Mouse (Mus musculus) adrenal gland (tissue): ENCODE results near the gene Hoxa4.

Source experiments
- intact Hi-C: fragments of 180-260 bp; cut with DNase I; formaldehyde crosslinking; loops from one replicate; pipeline ENCODE4 v1.15.1; 2025

The Hoxa4 gene

GRCm38 (mm10) chr6:52205638-52206621, 14.4 kb upstream of the Hoxa4 start:
- intact Hi-C loops = no loop called here

- intact Hi-C loops = no loop called here
Observed at GRCm38 (mm10) chr6:52205221-52205620, 13.7 kb upstream of the Hoxa4 start.

- intact Hi-C loops = loop anchor here (5.0 kb wide), 2 partner anchors 42 to 327 kb away; partner anchors contain the start of gene Hoxa2
Observed at GRCm38 (mm10) chr6:52204050-52204752, 12.6 kb upstream of the Hoxa4 start, which contains the start of gene Hoxa5. Hoxa5 (minus strand) TSS chr6:52204587.

GRCm38 (mm10) chr6:52203371-52204049, 12.0 kb upstream of the Hoxa4 start:
- intact Hi-C loops = loop anchor here (2.0 to 5.0 kb wide), 3 partner anchors 41 to 326 kb away; partner anchors contain the start of gene Hoxa2

- intact Hi-C loops = loop anchor here (2.0 to 5.0 kb wide), 3 partner anchors 41 to 326 kb away; partner anchors contain the start of gene Hoxa2
Observed at GRCm38 (mm10) chr6:52203121-52203370, 11.5 kb upstream of the Hoxa4 start.

- intact Hi-C loops = loop anchor here (2.0 to 5.0 kb wide), 3 partner anchors 40 to 325 kb away; partner anchors contain the start of gene Hoxa2
Observed at GRCm38 (mm10) chr6:52202362-52203120, 11.0 kb upstream of the Hoxa4 start.

GRCm38 (mm10) chr6:52201269-52201668, 9.7 kb upstream of the Hoxa4 start:
- intact Hi-C loops = loop anchor here (5.0 kb wide), 2 partner anchors 39 to 324 kb away; partner anchors contain the start of gene Hoxa2

GRCm38 (mm10) chr6:52200751-52201250, 9.2 kb upstream of the Hoxa4 start:
- intact Hi-C loops = loop anchor here (5.0 kb wide), 2 partner anchors 38 to 324 kb away; partner anchors contain the start of gene Hoxa2

GRCm38 (mm10) chr6:52200073-52200750, 8.7 kb upstream of the Hoxa4 start:
- intact Hi-C loops = loop anchor here (5.0 kb wide), 2 partner anchors 38 to 323 kb away; partner anchors contain the start of gene Hoxa2

GRCm38 (mm10) chr6:52197271-52197670, 5.7 kb upstream of the Hoxa4 start:
- intact Hi-C loops = no loop called here

GRCm38 (mm10) chr6:52196811-52197210, 5.3 kb upstream of the Hoxa4 start:
- intact Hi-C loops = no loop called here

- intact Hi-C loops = no loop called here
Observed at GRCm38 (mm10) chr6:52194690-52195089, 3.1 kb upstream of the Hoxa4 start.

- intact Hi-C loops = loop anchor here (2.0 kb wide), 1 partner anchor 17 kb away; no protein-coding TSS in a partner anchor
Observed at GRCm38 (mm10) chr6:52191860-52192550, 452 bp upstream of the Hoxa4 start.

GRCm38 (mm10) chr6:52190410-52190809, 1.1 kb downstream of the Hoxa4 start:
- intact Hi-C loops = loop anchor here (2.0 kb wide), 1 partner anchor 16 kb away; no protein-coding TSS in a partner anchor

- intact Hi-C loops = loop anchor here (2.0 kb wide), 1 partner anchor 15 kb away; no protein-coding TSS in a partner anchor
Observed at GRCm38 (mm10) chr6:52189909-52190308, 1.6 kb downstream of the Hoxa4 start.

- intact Hi-C loops = no loop called here
Observed at GRCm38 (mm10) chr6:52189172-52189591, 2.4 kb downstream of the Hoxa4 start.

- intact Hi-C loops = no loop called here
Observed at GRCm38 (mm10) chr6:52186500-52186899, 5.1 kb downstream of the Hoxa4 start.

GRCm38 (mm10) chr6:52185834-52186233, 5.7 kb downstream of the Hoxa4 start:
- intact Hi-C loops = no loop called here

GRCm38 (mm10) chr6:52185222-52185621, 6.3 kb downstream of the Hoxa4 start:
- intact Hi-C loops = no loop called here
